Mouse (Mus musculus) CD4-positive naive resting alpha-beta T cell, adult 57 days (primary cell): ENCODE data around the gene Fbxw28. TPM values are rescaled to one million over a fixed set of nuclear protein-coding genes. Genes with fewer than 3 reads are reported as not detected.

Experiments used
- total RNA-seq: library from RNA; stranded (reverse); gene quantifications from one replicate; pipeline ENCODE4 v1.2.4, GENCODE M21; 2023

The Fbxw28 gene
- total RNA-seq: not detected

GRCm38 (mm10) chr9:109339559-109339958 lies at the start of gene Fbxw28:
TSS of gene Fbxw28 (minus strand) at chr9:109339659.

GRCm38 (mm10) chr9:109287576-109287975 lies 51.9 kb downstream of the Fbxw28 start, which contains the start of gene Fbxw14:
TSS of gene Fbxw14 (minus strand) at chr9:109287676.

Other genes starting within 250 kb of the Fbxw28 start
- gene Plxnb1, start 244.3 kb downstream of the Fbxw28 start, total RNA-seq: 3.3 TPM
- gene Fbxw21, start 177.6 kb downstream of the Fbxw28 start, total RNA-seq: not detected
- not detected for gene Fbxw13, start 143.7 kb downstream of the Fbxw28 start, total RNA-seq
- gene Fbxw20, start 104.9 kb downstream of the Fbxw28 start, total RNA-seq: not detected
- gene Fbxw14, start 52.0 kb downstream of the Fbxw28 start, total RNA-seq: not detected
- gene Fbxw22, start 64.6 kb upstream of the Fbxw28 start, total RNA-seq: not detected
- not detected for gene Fbxw16, start 109.5 kb upstream of the Fbxw28 start, total RNA-seq
- gene Fbxw19, start 156.2 kb upstream of the Fbxw28 start, total RNA-seq: not detected
- not detected for gene Fbxw15, start 228.6 kb upstream of the Fbxw28 start, total RNA-seq